Mouse (Mus musculus) heart, embryonic 10.5 days (tissue): ENCODE data around the gene Rapgef2. TPM values are rescaled to one million over a fixed set of nuclear protein-coding genes. Genes with fewer than 3 reads are reported as not detected.
A peak's percentile ranks its signal among the peaks of the same experiment; 100 is the strongest.
"Not testable (repeated sequence)": the region's sequence is repeated elsewhere in the genome, so short reads cannot be mapped to it uniquely, and the experiment has no call there.

Experiments
- DNase-seq: peaks from one replicate; pipeline ENCODE4 v3.0.0-alpha.2; 2017; ENCODE audit warnings: low spot score
- H3K27ac ChIP-seq: fragments of 300-500 bp; sonication (generic); 2 replicates; pipeline ENCODE4 v1.5.1; 2016; ENCODE audit warnings: mild to moderate bottlenecking
- H3K27me3 ChIP-seq: fragments of 300-500 bp; sonication (generic); 2 replicates; pipeline ENCODE4 v1.6.1; 2016; ENCODE audit warnings: mild to moderate bottlenecking; ENCODE audit not compliant: poor library complexity, insufficient read depth, severe bottlenecking
- H3K36me3 ChIP-seq: fragments of 300-500 bp; sonication (generic); 2 replicates; pipeline ENCODE4 v1.6.1; 2016; ENCODE audit warnings: mild to moderate bottlenecking, moderate library complexity
- H3K4me1 ChIP-seq: fragments of 300-500 bp; sonication (generic); 2 replicates; pipeline ENCODE4 v1.6.1; 2016; ENCODE audit warnings: mild to moderate bottlenecking
- H3K4me3 ChIP-seq: fragments of 300-500 bp; sonication (generic); 2 replicates; pipeline ENCODE4 v1.5.1; 2016; ENCODE audit warnings: mild to moderate bottlenecking, moderate library complexity
- H3K9me3 ChIP-seq: fragments of 300-500 bp; sonication (generic); 2 replicates; pipeline ENCODE4 v1.6.1; 2016; ENCODE audit warnings: mild to moderate bottlenecking, moderate library complexity
- WGBS: fragments of 180-500 bp; shearing (Covaris S2); methylation state at CpG from one replicate; pipeline ENCODE4 v1.1.7; 2016; 5-methylcytosine and 5-hydroxymethylcytosine counted together
- polyA plus RNA-seq: library from polyadenylated mRNA; unstranded; fragments of >200 nt; fragmentation: Nextera tagmentation; extraction: Ambion mirVana; gene quantifications from 2 replicates; pipeline ENCODE4 v1.2.1, GENCODE M21; 2016

The Rapgef2 gene
- polyA plus RNA-seq, 1 experiment from 2014 or later = 4.4 TPM

DNA sequence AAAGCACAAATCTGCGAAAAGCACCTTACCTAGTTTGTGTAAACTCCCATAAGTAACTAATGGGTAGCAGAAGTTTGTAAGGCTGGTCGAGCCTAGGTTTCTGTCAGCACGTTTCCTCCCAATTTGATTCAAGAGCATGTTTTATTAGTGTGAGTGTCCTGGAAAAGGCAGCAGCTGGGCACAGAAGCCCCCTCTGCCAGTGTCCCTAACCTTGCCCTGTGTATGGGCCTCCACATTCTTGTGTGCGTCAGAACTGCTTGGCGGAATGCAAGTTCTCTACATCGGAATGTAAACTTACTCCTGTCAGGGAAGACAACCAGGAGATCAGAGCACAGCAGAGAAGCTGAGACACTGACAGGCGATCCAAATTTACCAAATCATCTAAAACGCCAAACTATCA lies 106.2 kb downstream of the Rapgef2 start:
- WGBS = 31% methylated on average over 8 of the region's 8 CpGs

DNA sequence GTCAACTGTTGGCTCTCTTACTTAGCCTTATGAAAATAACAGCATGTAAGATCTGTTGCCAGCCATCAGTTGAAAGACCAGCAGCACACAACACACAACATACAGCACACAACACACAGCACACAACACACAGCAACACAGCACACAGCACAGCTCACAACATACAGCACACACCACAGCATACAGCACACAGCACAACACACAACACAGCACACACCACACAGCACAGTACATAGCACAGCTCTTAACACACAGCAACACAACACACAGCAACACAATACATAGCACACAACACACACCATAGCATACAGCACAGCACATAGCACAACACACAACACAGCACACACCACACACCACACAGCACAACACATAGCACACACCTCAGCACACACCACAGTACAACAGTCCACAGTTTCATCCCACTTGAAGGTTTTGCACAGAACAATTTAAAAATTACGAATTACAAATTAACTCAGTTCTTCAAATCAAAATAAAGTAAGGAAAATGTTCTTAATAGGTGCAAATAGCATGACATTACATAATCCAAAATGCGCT lies 106.7 kb downstream of the Rapgef2 start:
- Histone ChIP-seq H3K4me1 (peaks cover 59% of the 10 kb centered on the region), H3K27ac (peak overlapping the region; percentile 84), H3K4me3 (peak overlapping the region; percentile 43), H3K36me3 (no peaks in the 10 kb centered on the region), H3K27me3 (no peaks in the 10 kb centered on the region), H3K9me3 (no peaks in the 10 kb centered on the region)
- WGBS = 87% methylated on average over 2 of the region's 2 CpGs
- DNase-seq = no peak

More for the DNA sequence above, 106.2 kb downstream of the Rapgef2 start:
- H3K27ac ChIP-seq = peak overlapping the region; percentile 84
- no peak for DNase-seq
- peak overlapping the region; percentile 43 for H3K4me3 ChIP-seq
- H3K36me3 ChIP-seq = no peaks in the 10 kb centered on the region
- H3K4me1 ChIP-seq = peaks cover 59% of the 10 kb centered on the region
- no peaks in the 10 kb centered on the region for H3K27me3 ChIP-seq
- H3K9me3 ChIP-seq = no peaks in the 10 kb centered on the region

- 51% methylated on average over 3 of the region's 3 CpGs for WGBS
- no peak for DNase-seq
- H3K27me3 ChIP-seq = no peaks in the 10 kb centered on the region
- H3K36me3 ChIP-seq = no peaks in the 10 kb centered on the region
- no peak overlapping the region for H3K27ac ChIP-seq
- H3K4me1 ChIP-seq = peaks cover 55% of the 10 kb centered on the region
- H3K4me3 ChIP-seq = peak overlapping the region; percentile 29; the same call in 1 of the 2 replicates
- no peaks in the 10 kb centered on the region for H3K9me3 ChIP-seq
These were observed 107.6 kb downstream of the Rapgef2 start for GRCm38 (mm10) chr3:79178708-79179107.

DNA sequence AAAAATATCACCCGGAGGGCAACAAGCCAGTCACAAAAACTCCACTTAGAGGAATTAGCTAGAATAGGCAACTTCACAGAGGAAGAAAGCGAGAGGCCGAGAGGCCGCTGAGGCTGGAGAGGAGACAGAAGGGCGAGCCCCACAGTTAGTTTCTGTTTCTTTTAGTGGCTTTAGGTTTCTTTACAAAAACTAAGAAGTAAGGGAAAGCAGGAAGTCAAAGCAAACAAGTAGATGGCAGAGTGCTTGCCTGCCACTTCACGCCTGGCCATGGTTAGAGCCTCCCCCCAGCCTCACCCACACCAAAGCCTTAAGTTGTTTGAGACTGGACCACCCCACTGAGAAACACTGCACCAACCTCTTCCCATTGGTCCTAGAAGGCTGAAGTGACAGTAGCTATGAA lies 108.2 kb downstream of the Rapgef2 start:
- H3K4me3 ChIP-seq = no peak overlapping the region
- H3K9me3 ChIP-seq = no peaks in the 10 kb centered on the region
- DNase-seq = no peak
- H3K36me3 ChIP-seq = no peaks in the 10 kb centered on the region
- peak overlapping the region; percentile 49; the same call in 1 of the 2 replicates for H3K27ac ChIP-seq
- no peaks in the 10 kb centered on the region for H3K27me3 ChIP-seq
- peaks cover 54% of the 10 kb centered on the region for H3K4me1 ChIP-seq
- 82% methylated on average over 6 of the region's 6 CpGs for WGBS

DNA sequence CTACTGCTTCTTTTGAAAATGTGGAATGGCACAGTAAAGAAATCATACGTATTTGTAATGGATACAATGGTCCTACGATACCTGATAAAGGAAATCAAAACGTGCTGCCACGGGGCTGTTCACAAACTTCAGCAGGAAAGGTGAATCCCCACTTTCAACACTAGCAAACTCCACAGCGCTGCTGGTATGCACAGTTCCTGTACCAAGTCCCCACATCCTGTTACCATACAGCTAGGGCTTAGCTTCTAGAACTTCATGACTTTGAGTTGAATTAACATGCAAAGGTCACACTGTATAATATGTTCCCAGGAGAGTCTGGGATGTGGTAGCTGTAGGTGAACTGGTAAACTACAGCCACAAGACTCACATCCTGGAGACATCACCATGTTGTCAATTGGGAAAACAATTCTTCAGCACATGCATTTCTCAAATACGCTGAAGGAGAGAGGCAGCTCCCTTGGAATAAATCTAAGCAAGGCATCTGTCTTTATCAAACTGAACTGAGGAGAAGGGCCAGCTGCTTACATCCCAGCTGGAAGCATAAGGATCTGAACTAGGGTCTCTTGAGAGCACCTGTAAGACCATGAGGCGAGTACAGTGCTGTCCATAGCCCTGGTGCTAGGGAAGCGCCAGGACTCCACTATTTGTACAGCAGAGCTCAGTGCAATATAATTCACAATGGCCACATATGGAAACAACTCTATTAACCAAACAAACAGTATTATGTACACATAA lies 109.0 kb downstream of the Rapgef2 start:
- Histone ChIP-seq H3K4me1 (peaks cover 53% of the 10 kb centered on the region), H3K36me3 (peaks cover 3% of the 10 kb centered on the region; the same call in 1 of the 2 replicates), H3K4me3 (no peak overlapping the region), H3K9me3 (no peaks in the 10 kb centered on the region), H3K27me3 (no peaks in the 10 kb centered on the region), H3K27ac (0 out of 2 replicates have a peak overlapping the region, but pooled peaks have one; percentile 49)
- WGBS = 89% methylated on average over 8 of the region's 8 CpGs
- DNase-seq = no peak

DNA sequence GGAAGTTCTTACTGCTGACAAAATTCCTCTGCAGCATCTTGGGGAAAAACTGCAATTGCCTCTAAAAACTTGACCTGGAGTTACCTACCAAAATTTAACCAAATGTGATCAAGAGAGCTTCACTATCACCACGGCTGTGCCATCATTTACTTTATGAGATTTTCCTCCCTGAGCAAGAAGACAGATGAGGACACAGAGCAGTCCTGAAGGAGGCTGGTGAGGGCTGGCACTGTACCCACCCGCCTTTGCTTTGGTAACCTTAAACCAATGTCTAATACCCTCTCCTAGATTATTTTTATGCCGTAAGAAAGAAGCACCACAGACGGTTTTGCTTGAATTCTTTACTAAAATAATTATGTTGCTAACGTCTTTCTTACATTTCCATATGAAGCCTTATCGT lies 112.1 kb downstream of the Rapgef2 start:
- Histone ChIP-seq H3K9me3 (no peaks in the 10 kb centered on the region), H3K4me1 (peaks cover 22% of the 10 kb centered on the region), H3K27me3 (no peaks in the 10 kb centered on the region), H3K4me3 (no peak overlapping the region), H3K36me3 (peaks cover 17% of the 10 kb centered on the region), H3K27ac (no peak overlapping the region)
- WGBS = 86% methylated on average over 6 of the region's 6 CpGs
- DNase-seq = no peak

- no peak for DNase-seq
- H3K4me1 ChIP-seq = peaks cover 19% of the 10 kb centered on the region
- no peak overlapping the region for H3K27ac ChIP-seq
- H3K36me3 ChIP-seq = peaks cover 17% of the 10 kb centered on the region
- 92% methylated on average over 5 of the region's 5 CpGs for WGBS
- no peak overlapping the region for H3K4me3 ChIP-seq
- H3K9me3 ChIP-seq = no peaks in the 10 kb centered on the region
- no peaks in the 10 kb centered on the region for H3K27me3 ChIP-seq
These were observed 113.0 kb downstream of the Rapgef2 start for GRCm38 (mm10) chr3:79173291-79173690.

DNA sequence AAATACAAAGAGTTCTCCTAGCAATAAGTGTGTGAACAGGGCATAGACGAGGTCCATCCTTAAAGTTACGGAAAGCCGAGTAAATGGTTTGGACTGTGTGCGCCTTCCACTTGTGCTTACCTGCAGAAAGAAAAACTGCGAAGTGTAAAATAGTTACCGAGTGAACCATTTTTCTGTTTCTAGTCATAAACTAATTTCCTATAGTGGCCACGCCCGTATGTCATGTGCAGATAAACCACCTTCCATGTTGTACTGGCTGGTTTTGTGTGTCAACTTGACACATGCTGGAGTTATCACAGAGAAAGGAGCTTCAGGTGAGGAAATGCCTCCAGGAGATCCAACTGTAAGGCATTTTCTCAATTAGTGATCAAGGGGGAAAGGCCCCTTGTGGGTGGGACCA lies 115.2 kb downstream of the Rapgef2 start:
- not testable (repeated sequence) for H3K27ac ChIP-seq, H3K4me3 ChIP-seq, H3K27me3 ChIP-seq, DNase-seq, H3K4me1 ChIP-seq, H3K9me3 ChIP-seq
- H3K36me3 ChIP-seq = peaks cover 17% of the 10 kb centered on the region
- 92% methylated on average over 8 of the region's 8 CpGs for WGBS

GRCm38 (mm10) chr3:79168168-79168827 lies 118.0 kb downstream of the Rapgef2 start:
- WGBS = 28% methylated on average over 2 of the region's 2 CpGs
- Histone ChIP-seq H3K4me1 (peaks cover 13% of the 10 kb centered on the region), H3K4me3 (no peak overlapping the region), H3K9me3 (no peaks in the 10 kb centered on the region), H3K36me3 (peaks cover 17% of the 10 kb centered on the region), H3K27me3 (no peaks in the 10 kb centered on the region), H3K27ac (0 out of 2 replicates have a peak overlapping the region, but pooled peaks have one; percentile 1)
- DNase-seq = no peak

- Histone ChIP-seq H3K9me3 (no peaks in the 10 kb centered on the region), H3K4me1 (peaks cover 20% of the 10 kb centered on the region), H3K27me3 (no peaks in the 10 kb centered on the region), H3K4me3 (no peak overlapping the region), H3K27ac (no peak overlapping the region), H3K36me3 (peaks cover 17% of the 10 kb centered on the region)
- WGBS = 77% methylated on average over 2 of the region's 2 CpGs
- no peak for DNase-seq
These were observed 118.7 kb downstream of the Rapgef2 start for GRCm38 (mm10) chr3:79167586-79167985.

DNA sequence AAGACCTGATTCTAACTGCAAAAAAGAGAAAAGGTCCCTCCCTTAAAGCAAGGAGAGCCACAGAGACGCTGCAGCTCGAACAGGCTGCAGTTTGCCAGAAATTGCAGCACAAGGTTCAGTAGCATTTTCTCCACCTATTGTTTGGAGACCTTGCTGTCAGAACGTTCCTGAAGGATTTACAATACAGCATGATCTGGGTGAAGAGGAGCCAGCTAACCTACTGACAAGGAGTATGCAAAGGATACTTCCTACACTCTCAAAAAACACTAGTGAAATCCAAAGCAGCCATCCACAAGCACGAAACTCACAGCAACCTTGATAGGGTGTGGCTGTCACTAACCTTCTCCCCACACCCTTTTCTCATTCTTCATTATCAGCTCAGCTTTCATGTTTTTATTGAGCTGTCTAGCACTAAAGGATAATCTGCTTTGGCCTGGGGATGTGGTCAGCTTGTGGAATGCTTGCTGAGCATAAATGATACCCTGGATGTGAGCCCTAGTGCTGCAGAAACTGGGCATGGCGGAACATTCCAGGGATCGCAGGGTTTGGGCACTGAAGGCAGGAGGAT lies 124.4 kb downstream of the Rapgef2 start:
- Histone ChIP-seq H3K4me1 (peaks cover 37% of the 10 kb centered on the region), H3K27ac (peak overlapping the region; percentile 79), H3K36me3 (no peaks in the 10 kb centered on the region), H3K4me3 (peak overlapping the region; percentile 24; the same call in 1 of the 2 replicates), H3K27me3 (no peaks in the 10 kb centered on the region), H3K9me3 (no peaks in the 10 kb centered on the region)
- no peak for DNase-seq
- WGBS = 32% methylated on average over 6 of the region's 6 CpGs

GRCm38 (mm10) chr3:79161093-79161723 lies 125.1 kb downstream of the Rapgef2 start:
- no peaks in the 10 kb centered on the region for H3K9me3 ChIP-seq
- H3K36me3 ChIP-seq = no peaks in the 10 kb centered on the region
- peak overlapping the region; percentile 79 for H3K27ac ChIP-seq
- no peak for DNase-seq
- no peaks in the 10 kb centered on the region for H3K27me3 ChIP-seq
- peaks cover 37% of the 10 kb centered on the region for H3K4me1 ChIP-seq
- WGBS = 35% methylated on average over 6 of the region's 6 CpGs
- H3K4me3 ChIP-seq = peak overlapping the region; percentile 24; the same call in 1 of the 2 replicates
